Mouse (Mus musculus) embryonic facial prominence, embryonic 15.5 days (tissue): ENCODE results near the gene Actrt2. TPM values are rescaled to one million over a fixed set of nuclear protein-coding genes. Genes with fewer than 3 reads are reported as not detected.

Experiments
- ATAC-seq: fragments of 200-750 bp; cut with Nextera tagmentation; 2 replicates; pipeline ENCODE4 v1.8.0; 2017; ENCODE audit warnings: low read depth, moderate TSS enrichment; ENCODE audit not compliant: insufficient number of reproducible peaks, low FRiP score, low TSS enrichment
- H3K27ac ChIP-seq: fragments of 300-500 bp; sonication (generic); replicated peaks from 2 replicates; pipeline ENCODE4 v1.5.1; 2015; ENCODE audit warnings: mild to moderate bottlenecking, inconsistent platforms
- H3K27me3 ChIP-seq: fragments of 300-500 bp; sonication (generic); 2 replicates; pipeline ENCODE4 v1.6.1; 2015; ENCODE audit warnings: inconsistent platforms
- H3K36me3 ChIP-seq: fragments of 300-500 bp; sonication (generic); 2 replicates; pipeline ENCODE4 v1.6.1; 2015; ENCODE audit warnings: mild to moderate bottlenecking, inconsistent platforms
- H3K4me1 ChIP-seq: fragments of 300-500 bp; sonication (generic); 2 replicates; pipeline ENCODE4 v1.6.1; 2015; ENCODE audit warnings: inconsistent platforms
- H3K4me2 ChIP-seq: fragments of 300-500 bp; sonication (generic); replicated peaks from 2 replicates; pipeline ENCODE4 v1.6.1; 2015; ENCODE audit warnings: mild to moderate bottlenecking, inconsistent platforms
- H3K4me3 ChIP-seq: fragments of 300-500 bp; sonication (generic); replicated peaks from 2 replicates; pipeline ENCODE4 v1.5.1; 2015; ENCODE audit warnings: mild to moderate bottlenecking, inconsistent platforms
- H3K9ac ChIP-seq: fragments of 300-500 bp; sonication (generic); 2 replicates; pipeline ENCODE4 v1.6.1; 2015; ENCODE audit warnings: inconsistent platforms
- H3K9me3 ChIP-seq: fragments of 300-500 bp; sonication (generic); replicated peaks from 2 replicates; pipeline ENCODE4 v1.6.1; 2016; ENCODE audit warnings: inconsistent platforms
- WGBS: fragments of 180-500 bp; shearing (Covaris S2); methylation state at CpG from one replicate; pipeline ENCODE4 v1.1.7; 2015; 5-methylcytosine and 5-hydroxymethylcytosine counted together
- polyA plus RNA-seq: library from polyadenylated mRNA; unstranded; fragments of >200 nt; fragmentation: Nextera tagmentation; extraction: Ambion mirVana; gene quantifications from 2 replicates; pipeline ENCODE4 v1.2.1, GENCODE M21; 2015

The Actrt2 gene
- polyA plus RNA-seq, 1 experiment from 2014 or later: not detected

GRCm38 (mm10) chr4:154626282-154626681 lies 41.4 kb downstream of the Actrt2 start:
- no peak overlapping the region for H3K4me3 ChIP-seq
- no peaks in the 10 kb centered on the region for H3K36me3 ChIP-seq
- no peak overlapping the region for H3K4me2 ChIP-seq
- no peak overlapping the region for H3K27ac ChIP-seq
- no peak overlapping the region for H3K9ac ChIP-seq
- peaks cover 16% of the 10 kb centered on the region for H3K4me1 ChIP-seq
- 86% methylated on average over 2 of the region's 2 CpGs for WGBS
- no peaks in the 10 kb centered on the region for H3K9me3 ChIP-seq
- no peak for ATAC-seq
- peaks cover 21% of the 10 kb centered on the region for H3K27me3 ChIP-seq

GRCm38 (mm10) chr4:154625710-154626109 lies 42.0 kb downstream of the Actrt2 start:
- ATAC-seq: no peak
- H3K4me2 ChIP-seq: no peak overlapping the region
- 53% methylated on average over 14 of the region's 14 CpGs for WGBS
- no peak overlapping the region for H3K27ac ChIP-seq
- H3K36me3 ChIP-seq: no peaks in the 10 kb centered on the region
- H3K9ac ChIP-seq: no peak overlapping the region
- no peak overlapping the region for H3K4me3 ChIP-seq
- H3K4me1 ChIP-seq: peaks cover 16% of the 10 kb centered on the region
- peaks cover 15% of the 10 kb centered on the region for H3K27me3 ChIP-seq
- no peaks in the 10 kb centered on the region for H3K9me3 ChIP-seq

DNA sequence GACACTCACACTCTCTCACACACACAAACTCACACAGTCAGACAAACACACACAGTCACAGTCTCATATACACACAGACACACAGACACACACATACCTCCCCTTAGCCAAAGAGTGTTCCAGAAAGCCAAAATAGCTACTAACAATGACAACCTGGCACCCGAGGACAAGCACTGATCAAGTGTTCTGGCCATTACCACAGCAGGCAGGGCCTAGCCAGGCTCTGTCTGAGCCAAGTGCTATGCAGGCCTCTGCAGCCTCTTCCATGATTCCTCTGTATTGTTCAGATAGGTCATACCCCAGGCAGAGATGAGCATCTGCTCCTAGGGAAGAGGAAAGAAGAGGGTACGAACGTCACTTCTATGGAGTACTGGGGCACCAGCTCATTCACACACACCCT lies 44.4 kb downstream of the Actrt2 start:
- ATAC-seq: no peak
- WGBS: 78% methylated on average over 3 of the region's 3 CpGs
- Histone ChIP-seq H3K9ac (no peak overlapping the region), H3K4me1 (peaks cover 13% of the 10 kb centered on the region; the same call in 1 of the 2 replicates), H3K27me3 (peaks cover 6% of the 10 kb centered on the region), H3K4me2 (no peak overlapping the region), H3K36me3 (no peaks in the 10 kb centered on the region), H3K4me3 (no peak overlapping the region), H3K27ac (no peak overlapping the region), H3K9me3 (no peaks in the 10 kb centered on the region)

DNA sequence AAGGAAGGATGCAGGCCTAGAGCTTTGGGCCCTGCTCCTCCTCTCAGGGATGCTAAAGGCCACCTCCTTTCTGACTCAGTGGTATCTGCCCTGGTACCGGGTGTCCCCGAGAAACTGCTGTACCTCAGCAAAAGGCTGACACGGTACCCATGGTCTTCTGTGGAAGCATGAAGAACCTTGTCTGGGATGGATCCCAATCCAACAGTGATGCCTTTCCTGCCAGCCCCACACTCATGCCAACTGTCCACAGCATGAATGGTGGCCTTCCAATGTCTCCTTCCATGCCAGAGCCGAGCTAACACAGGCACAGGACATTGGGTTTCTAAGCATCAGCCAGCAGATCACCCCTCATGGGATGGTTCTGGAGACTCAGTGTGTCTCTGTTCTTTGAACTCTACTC lies 45.1 kb downstream of the Actrt2 start:
- Histone ChIP-seq H3K4me2 (no peak overlapping the region), H3K36me3 (no peaks in the 10 kb centered on the region), H3K4me3 (no peak overlapping the region), H3K27ac (no peak overlapping the region), H3K4me1 (peaks cover 10% of the 10 kb centered on the region; the same call in 1 of the 2 replicates), H3K9ac (no peak overlapping the region), H3K9me3 (no peaks in the 10 kb centered on the region), H3K27me3 (peaks cover 3% of the 10 kb centered on the region)
- WGBS: 90% methylated on average over 4 of the region's 4 CpGs
- no peak for ATAC-seq

Other genes starting within 250 kb of the Actrt2 start
- gene Prdm16, start 31.0 kb downstream of the Actrt2 start, polyA plus RNA-seq: 10.9 and 12.5 TPM in 2 replicates
- gene Ttc34, start 169.6 kb upstream of the Actrt2 start, polyA plus RNA-seq: 0.74 and 0.75 TPM in 2 replicates
- 0.38 and 0.57 TPM in 2 replicates for gene Mmel1, start 201.7 kb upstream of the Actrt2 start, polyA plus RNA-seq
- 57.5 and 59.9 TPM in 2 replicates for gene Fam213b, start 231.3 kb upstream of the Actrt2 start, polyA plus RNA-seq